Mouse (Mus musculus) liver, embryonic 16.5 days (tissue): ENCODE measurements at regions not wholly inside any gene's neighbourhood (a gene's known extent, or its start where the extent isn't known, plus 50 kb on each side); places are given as distances from the start of the nearest gene placed in this dataset.

Experiments used
- ATAC-seq: fragments of 200-750 bp; cut with Nextera tagmentation; 2 replicates; pipeline ENCODE4 v1.8.0; 2017; ENCODE audit warnings: low read depth, mild to moderate bottlenecking, moderate number of reproducible peaks, moderate library complexity
- H3K27ac ChIP-seq: fragments of 300-500 bp; sonication (generic); 2 replicates; pipeline ENCODE4 v1.5.1; 2014; ENCODE audit warnings: mild to moderate bottlenecking, low read length
- H3K27me3 ChIP-seq: fragments of 300-500 bp; sonication (generic); 2 replicates; pipeline ENCODE4 v1.6.1; 2014; ENCODE audit warnings: low read depth, low read length, mixed read lengths; ENCODE audit not compliant: control insufficient read depth, insufficient read depth
- H3K36me3 ChIP-seq: fragments of 300-500 bp; sonication (generic); 2 replicates; pipeline ENCODE4 v1.6.1; 2014; ENCODE audit warnings: mild to moderate bottlenecking; ENCODE audit not compliant: control insufficient read depth, insufficient read depth
- H3K4me1 ChIP-seq: fragments of 300-500 bp; sonication (generic); 2 replicates; pipeline ENCODE4 v1.6.1; 2014; ENCODE audit warnings: low read depth, low read length, mixed read lengths; ENCODE audit not compliant: control insufficient read depth
- H3K4me2 ChIP-seq: fragments of 300-500 bp; sonication (generic); 2 replicates; pipeline ENCODE4 v1.6.1; 2014; ENCODE audit warnings: low read depth, low read length, mixed read lengths
- H3K4me3 ChIP-seq: fragments of 300-500 bp; sonication (generic); 2 replicates; pipeline ENCODE4 v1.5.1; 2014; ENCODE audit warnings: low read depth, mild to moderate bottlenecking, low read length
- H3K9ac ChIP-seq: fragments of 300-500 bp; sonication (generic); 2 replicates; pipeline ENCODE4 v1.6.1; 2014; ENCODE audit warnings: low read depth, low read length
- H3K9me3 ChIP-seq: fragments of 300-500 bp; sonication (generic); replicated peaks from 2 replicates; pipeline ENCODE4 v1.6.1; 2016; ENCODE audit warnings: low read length; ENCODE audit not compliant: control insufficient read depth
- WGBS: fragments of 180-500 bp; shearing (Covaris S2); extraction: QIAGEN DNeasy Blood & Tissue Kit; methylation state at CpG from one replicate; pipeline ENCODE4 v1.1.7; 2014; ENCODE audit not compliant: insufficient replicate concordance; 5-methylcytosine and 5-hydroxymethylcytosine counted together

- Histone ChIP-seq H3K4me1 (no peaks in the 10 kb centered on the region), H3K27me3 (no peaks in the 10 kb centered on the region), H3K36me3 (no peaks in the 10 kb centered on the region), H3K9me3 (no peaks in the 10 kb centered on the region), H3K9ac (no peak overlapping the region), H3K27ac (no peak overlapping the region), H3K4me2 (no peak overlapping the region), H3K4me3 (no peak overlapping the region)
- 70% methylated on average over 2 of the region's 2 CpGs for WGBS
- ATAC-seq, result no peak
These were observed 160.5 kb downstream of the Pdha2 start for GRCm38 (mm10) chr3:141051685-141052084.

GRCm38 (mm10) chr3:141014262-141014547 lies 197.9 kb downstream of the Pdha2 start:
- Histone ChIP-seq H3K36me3 (no peaks in the 10 kb centered on the region), H3K4me2 (no peak overlapping the region), H3K4me1 (no peaks in the 10 kb centered on the region), H3K27ac (no peak overlapping the region), H3K27me3 (no peaks in the 10 kb centered on the region), H3K4me3 (no peak overlapping the region), H3K9ac (no peak overlapping the region), H3K9me3 (no peaks in the 10 kb centered on the region)
- 71% methylated on average over 1 of the region's 1 CpGs for WGBS
- no peak for ATAC-seq

- H3K27ac ChIP-seq, result no peak overlapping the region
- no peak overlapping the region for H3K9ac ChIP-seq
- no peaks in the 10 kb centered on the region for H3K27me3 ChIP-seq
- no peaks in the 10 kb centered on the region for H3K9me3 ChIP-seq
- no peaks in the 10 kb centered on the region for H3K4me1 ChIP-seq
- WGBS, result 42% methylated on average over 8 of the region's 8 CpGs
- H3K4me3 ChIP-seq, result no peak overlapping the region
- no peak overlapping the region for H3K4me2 ChIP-seq
- H3K36me3 ChIP-seq, result no peaks in the 10 kb centered on the region
- ATAC-seq, result no peak
These were observed 198.5 kb downstream of the Pdha2 start for GRCm38 (mm10) chr3:141013521-141014261.

GRCm38 (mm10) chr3:141012976-141013375 lies 199.2 kb downstream of the Pdha2 start:
- no peak for ATAC-seq
- no peaks in the 10 kb centered on the region for H3K27me3 ChIP-seq
- no peak overlapping the region for H3K4me2 ChIP-seq
- H3K36me3 ChIP-seq, result no peaks in the 10 kb centered on the region
- H3K4me1 ChIP-seq, result no peaks in the 10 kb centered on the region
- no peak overlapping the region for H3K9ac ChIP-seq
- no peaks in the 10 kb centered on the region for H3K9me3 ChIP-seq
- no peak overlapping the region for H3K4me3 ChIP-seq
- 57% methylated on average over 1 of the region's 1 CpGs for WGBS
- H3K27ac ChIP-seq, result no peak overlapping the region

- H3K27ac ChIP-seq, result no peak overlapping the region
- no peak overlapping the region for H3K4me3 ChIP-seq
- no peak for ATAC-seq
- no peak overlapping the region for H3K4me2 ChIP-seq
- H3K9me3 ChIP-seq, result no peaks in the 10 kb centered on the region
- no peaks in the 10 kb centered on the region for H3K27me3 ChIP-seq
- 32% methylated on average over 2 of the region's 2 CpGs for WGBS
- no peaks in the 10 kb centered on the region for H3K4me1 ChIP-seq
- H3K36me3 ChIP-seq, result no peaks in the 10 kb centered on the region
- H3K9ac ChIP-seq, result no peak overlapping the region
These were observed 203.4 kb downstream of the Pdha2 start for GRCm38 (mm10) chr3:141008792-141009191.

GRCm38 (mm10) chr3:141005885-141006284 lies 206.3 kb downstream of the Pdha2 start:
- no peak overlapping the region for H3K9ac ChIP-seq
- H3K27ac ChIP-seq, result no peak overlapping the region
- no peaks in the 10 kb centered on the region for H3K36me3 ChIP-seq
- H3K4me2 ChIP-seq, result no peak overlapping the region
- H3K27me3 ChIP-seq, result no peaks in the 10 kb centered on the region
- no peak for ATAC-seq
- no peaks in the 10 kb centered on the region for H3K4me1 ChIP-seq
- no peaks in the 10 kb centered on the region for H3K9me3 ChIP-seq
- H3K4me3 ChIP-seq, result no peak overlapping the region
- WGBS, result 39% methylated on average over 3 of the region's 3 CpGs

- no peak overlapping the region for H3K4me2 ChIP-seq
- no peaks in the 10 kb centered on the region for H3K27me3 ChIP-seq
- ATAC-seq, result no peak
- no peaks in the 10 kb centered on the region for H3K9me3 ChIP-seq
- H3K36me3 ChIP-seq, result no peaks in the 10 kb centered on the region
- no peak overlapping the region for H3K9ac ChIP-seq
- 48% methylated on average over 2 of the region's 2 CpGs for WGBS
- H3K4me3 ChIP-seq, result no peak overlapping the region
- no peak overlapping the region for H3K27ac ChIP-seq
- H3K4me1 ChIP-seq, result no peaks in the 10 kb centered on the region
These were observed 208.6 kb downstream of the Pdha2 start for GRCm38 (mm10) chr3:141003561-141003960.

- Histone ChIP-seq H3K4me3 (no peak overlapping the region), H3K27ac (no peak overlapping the region), H3K36me3 (no peaks in the 10 kb centered on the region), H3K4me2 (no peak overlapping the region), H3K4me1 (no peaks in the 10 kb centered on the region), H3K9ac (no peak overlapping the region), H3K27me3 (no peaks in the 10 kb centered on the region), H3K9me3 (no peaks in the 10 kb centered on the region)
- WGBS, result 50% methylated on average over 5 of the region's 5 CpGs
- no peak for ATAC-seq
These were observed 223.9 kb downstream of the Pdha2 start for GRCm38 (mm10) chr3:140988247-140988646.

- Histone ChIP-seq H3K36me3 (no peaks in the 10 kb centered on the region), H3K27ac (no peak overlapping the region), H3K9me3 (no peaks in the 10 kb centered on the region), H3K9ac (no peak overlapping the region), H3K4me1 (no peaks in the 10 kb centered on the region), H3K4me2 (no peak overlapping the region), H3K4me3 (no peak overlapping the region), H3K27me3 (no peaks in the 10 kb centered on the region)
- WGBS, result 38% methylated on average over 6 of the region's 6 CpGs
- no peak for ATAC-seq
These were observed 238.6 kb downstream of the Pdha2 start for GRCm38 (mm10) chr3:140973519-140973918.
